In the genomic region with DNA sequence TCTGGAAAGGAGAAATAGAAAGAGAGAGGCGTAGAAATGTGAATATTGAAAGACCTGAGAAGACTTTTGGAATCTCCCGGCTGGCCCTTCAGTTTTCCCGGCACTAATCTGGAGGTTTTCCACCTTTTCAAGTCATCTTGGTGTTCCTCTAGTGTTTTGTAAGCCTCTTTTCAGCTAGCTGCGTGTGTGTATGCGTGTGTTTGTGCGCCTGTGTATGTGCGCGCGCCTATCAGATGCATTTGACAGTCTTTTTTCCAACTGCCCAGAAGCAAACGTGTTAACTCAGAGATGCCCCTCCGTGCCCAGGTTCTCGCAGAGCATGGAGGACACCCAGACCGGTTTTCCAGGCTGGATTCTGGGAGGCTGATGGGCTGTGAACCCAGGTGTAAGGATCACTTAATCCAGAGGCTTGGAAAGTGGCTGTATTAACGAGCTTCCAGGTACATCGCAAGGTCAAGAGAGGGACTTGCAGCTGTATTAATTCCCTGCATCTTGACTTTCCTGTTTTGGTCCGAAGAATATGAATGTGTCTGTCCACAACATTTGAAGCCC, we compare ENCODE assay signal across 8 mouse cellular contexts. TPM values are rescaled to one million over a fixed set of nuclear protein-coding genes. Genes with fewer than 3 reads are reported as not detected.
DNase-seq lines count a peak whose midpoint lies in the region; ATAC-seq and TF ChIP-seq lines count a peak whose summit lies in the region.

No protein-coding gene starts in this region.

- peak; percentile 31 for DNase-seq in liver, embryonic 11.5 days (ENCODE audit: low spot score)
- no peak for DNase-seq in liver
- peak; percentile 28 to 42 for DNase-seq in layer of hippocampus, postnatal 10 days (ENCODE audit: low spot score in 2 of 2)
- peak; percentile 64 for DNase-seq in midbrain, postnatal 0 days (ENCODE audit: low spot score)
- no peak for DNase-seq in B cell, adult 2 months
- DNase-seq in thymus, postnatal 36 days: no peak

- no peaks in the 10 kb centered on the region for H3K36me3 ChIP-seq in liver, embryonic 11.5 days (ENCODE audit: control insufficient read depth, insufficient read depth, low read length)
- no peaks in the 10 kb centered on the region for H3K36me3 ChIP-seq in embryonic facial prominence, embryonic 15.5 days
- no peaks in the 10 kb centered on the region for H3K36me3 ChIP-seq in midbrain, postnatal 0 days (ENCODE audit: insufficient read depth, low read length)

- H3K4me2 ChIP-seq in liver, embryonic 11.5 days: peak overlapping the region; percentile 67
- H3K4me2 ChIP-seq in embryonic facial prominence, embryonic 15.5 days (replicated peaks): peak overlapping the region; percentile 87
- H3K4me2 ChIP-seq in midbrain, postnatal 0 days (ENCODE audit: low read depth, low read length, poor library complexity, severe bottlenecking): peak overlapping the region; percentile 60

- H3K4me1 ChIP-seq in liver, embryonic 11.5 days (replicated peaks; ENCODE audit: control insufficient read depth, insufficient read depth, low read length): no peaks in the 10 kb centered on the region
- peaks cover 24% of the 10 kb centered on the region for H3K4me1 ChIP-seq in embryonic facial prominence, embryonic 15.5 days
- no peaks in the 10 kb centered on the region for H3K4me1 ChIP-seq in midbrain, postnatal 0 days (ENCODE audit: insufficient read depth, low read length)

- 4% methylated on average over 16 of the region's 16 CpGs for WGBS in liver, embryonic 11.5 days
- WGBS in embryonic facial prominence, embryonic 15.5 days: 2% methylated on average over 16 of the region's 16 CpGs
- WGBS in midbrain, postnatal 0 days: under 1% methylated on average over 16 of the region's 16 CpGs

- no peak for ATAC-seq in liver, embryonic 11.5 days (replicated peaks; ENCODE audit: low FRiP score)
- ATAC-seq in embryonic facial prominence, embryonic 15.5 days (ENCODE audit: insufficient number of reproducible peaks, low FRiP score, low TSS enrichment, low read depth): no peak
- ATAC-seq in midbrain, postnatal 0 days (ENCODE audit: low FRiP score): no peak
- ATAC-seq in activated CD4-positive, CD25-positive, alpha-beta regulatory T cell, adult 4 months: no peak

- TF ChIP-seq CTCF in midbrain, postnatal 0 days (IDR thresholded peaks at IDR 0.05): no peak

- no peak overlapping the region for H3K27ac ChIP-seq in liver, embryonic 11.5 days (ENCODE audit: low read depth, low read length)
- H3K27ac ChIP-seq in embryonic facial prominence, embryonic 15.5 days (replicated peaks): no peak overlapping the region
- H3K27ac ChIP-seq in midbrain, postnatal 0 days (ENCODE audit: low read depth, low read length): peak overlapping the region; percentile 92

- H3K4me3 ChIP-seq in liver, embryonic 11.5 days (ENCODE audit: low read depth, low read length): peak overlapping the region; percentile 52
- peak overlapping the region; percentile 58 for H3K4me3 ChIP-seq in embryonic facial prominence, embryonic 15.5 days (replicated peaks)
- H3K4me3 ChIP-seq in midbrain, postnatal 0 days (ENCODE audit: low read depth, low read length): peak overlapping the region; percentile 78

- H3K9me3 ChIP-seq in liver, embryonic 11.5 days (ENCODE audit: control insufficient read depth, low read length): no peaks in the 10 kb centered on the region
- no peaks in the 10 kb centered on the region for H3K9me3 ChIP-seq in embryonic facial prominence, embryonic 15.5 days (replicated peaks)
- no peaks in the 10 kb centered on the region for H3K9me3 ChIP-seq in midbrain, postnatal 0 days (ENCODE audit: low read length)

- no peak overlapping the region for H3K9ac ChIP-seq in liver, embryonic 11.5 days (ENCODE audit: low read depth, low read length)
- no peak overlapping the region for H3K9ac ChIP-seq in embryonic facial prominence, embryonic 15.5 days
- H3K9ac ChIP-seq in midbrain, postnatal 0 days (replicated peaks; ENCODE audit: low read length, poor library complexity, severe bottlenecking): peak overlapping the region; percentile 88

- peaks cover 52% of the 10 kb centered on the region for H3K27me3 ChIP-seq in liver, embryonic 11.5 days (replicated peaks; ENCODE audit: control insufficient read depth, insufficient read depth, low read length)
- H3K27me3 ChIP-seq in embryonic facial prominence, embryonic 15.5 days: peaks cover 36% of the 10 kb centered on the region
- no peaks in the 10 kb centered on the region for H3K27me3 ChIP-seq in midbrain, postnatal 0 days (ENCODE audit: insufficient read depth, low read length)

RNA-seq across cellular contexts. Expression of gene Lrfn5, which starts 0.8 kb away (rescaled TPM):
- 0.61 and 0.80 TPM in 2 replicates for polyA plus RNA-seq in liver, embryonic 11.5 days (2014; fragmentation: Nextera tagmentation; extraction: Ambion mirVana)
- 3.9 and 5.8 TPM in 2 replicates for polyA plus RNA-seq in embryonic facial prominence, embryonic 15.5 days (2015; fragmentation: Nextera tagmentation; extraction: Ambion mirVana)
- 100 to 1,000 TPM; 113 to 119 TPM for total RNA-seq in layer of hippocampus, postnatal 10 days (2021)
- total RNA-seq in midbrain, postnatal 0 days (2014; rRNA removed): 131 and 148 TPM in 2 replicates
- polyA plus RNA-seq in midbrain, postnatal 0 days (2015; fragmentation: Nextera tagmentation; extraction: Ambion mirVana): 82.8 and 95.9 TPM in 2 replicates
- polyA plus RNA-seq in activated CD4-positive, CD25-positive, alpha-beta regulatory T cell, adult 4 months (2017; shearing (Covaris generic)): under 1 TPM in 1 of 2 experiments, not detected in 1; 0.34 TPM

Comparison
In these comparisons a context has a peak if more than half of its experiments do, and no peak if none do; other contexts are left out.
1. DNase-seq: peak in liver, embryonic 11.5 days (single experiment), layer of hippocampus, postnatal 10 days (2 of 2) and midbrain, postnatal 0 days (single experiment); none in liver (single experiment), B cell, adult 2 months (0 of 2) and thymus, postnatal 36 days (0 of 2).
2. RNA of gene Lrfn5, which starts 0.8 kb away (polyA plus RNA-seq): 82.8 to 95.9 TPM in midbrain, postnatal 0 days; 3.9 to 5.8 TPM in embryonic facial prominence, embryonic 15.5 days, 0.61 to 0.80 TPM in liver, embryonic 11.5 days and 0.34 TPM in activated CD4-positive, CD25-positive, alpha-beta regulatory T cell, adult 4 months; every median in the first group is over 10 times any median in the second.
3. Peak in every context shown above with its lines, with median percentiles within 50 percentile points of each other: H3K4me2 ChIP-seq and H3K4me3 ChIP-seq.